Mouse (Mus musculus): ENCODE measurements around the gene Ltb4r2.
A peak's percentile ranks its signal among the peaks of the same experiment; 100 is the strongest.

Gene Ltb4r2

DNA sequence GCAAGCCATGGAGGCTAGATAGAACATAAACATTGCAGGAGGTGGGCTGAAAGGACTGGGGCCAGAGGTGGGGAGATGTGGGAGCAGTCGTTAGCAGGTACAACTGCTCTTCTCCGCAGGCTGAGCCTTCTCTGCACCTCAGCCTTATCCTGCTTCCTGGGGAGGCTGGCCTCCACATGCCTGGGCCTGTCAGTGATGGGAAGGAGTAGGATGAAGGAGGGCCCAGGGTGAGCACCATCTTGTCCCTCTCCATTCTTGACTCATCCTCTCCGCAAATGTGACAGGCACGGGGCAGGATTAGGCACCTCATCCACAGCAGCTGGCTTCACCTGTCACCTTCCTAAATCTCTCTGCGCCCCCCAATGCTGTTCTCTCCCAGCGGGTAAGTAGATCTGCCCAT, at the start of gene Ltb4r2:
Gene Ltb4r2, plus strand, starts transcription at position 266 of the 400 bp plus-strand sequence.
- DNase-seq (ENCODE audit: low read depth, low spot score) = no peak

DNA sequence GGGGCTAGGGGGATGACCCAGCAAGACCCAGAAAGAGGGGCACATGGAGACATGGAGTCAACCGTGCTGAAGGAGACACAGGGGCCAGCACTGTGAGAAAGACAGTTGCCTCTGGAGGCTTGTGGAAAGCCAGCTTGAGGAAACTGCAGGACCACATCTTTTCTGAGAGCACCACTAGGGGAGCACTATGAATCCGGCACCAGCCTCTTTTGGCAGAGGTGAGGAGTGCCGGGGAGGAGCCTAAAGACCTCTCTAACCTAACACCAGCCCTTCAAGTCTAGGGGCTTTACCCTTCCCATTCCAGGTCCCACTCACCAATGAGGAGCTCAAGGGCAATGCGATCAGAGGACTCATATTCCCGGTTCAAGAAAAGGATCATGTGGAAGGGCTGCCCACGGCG, 49.4 kb upstream of the Ltb4r2 start:
- DNase-seq (ENCODE audit: low read depth, low spot score) = no peak

DNA sequence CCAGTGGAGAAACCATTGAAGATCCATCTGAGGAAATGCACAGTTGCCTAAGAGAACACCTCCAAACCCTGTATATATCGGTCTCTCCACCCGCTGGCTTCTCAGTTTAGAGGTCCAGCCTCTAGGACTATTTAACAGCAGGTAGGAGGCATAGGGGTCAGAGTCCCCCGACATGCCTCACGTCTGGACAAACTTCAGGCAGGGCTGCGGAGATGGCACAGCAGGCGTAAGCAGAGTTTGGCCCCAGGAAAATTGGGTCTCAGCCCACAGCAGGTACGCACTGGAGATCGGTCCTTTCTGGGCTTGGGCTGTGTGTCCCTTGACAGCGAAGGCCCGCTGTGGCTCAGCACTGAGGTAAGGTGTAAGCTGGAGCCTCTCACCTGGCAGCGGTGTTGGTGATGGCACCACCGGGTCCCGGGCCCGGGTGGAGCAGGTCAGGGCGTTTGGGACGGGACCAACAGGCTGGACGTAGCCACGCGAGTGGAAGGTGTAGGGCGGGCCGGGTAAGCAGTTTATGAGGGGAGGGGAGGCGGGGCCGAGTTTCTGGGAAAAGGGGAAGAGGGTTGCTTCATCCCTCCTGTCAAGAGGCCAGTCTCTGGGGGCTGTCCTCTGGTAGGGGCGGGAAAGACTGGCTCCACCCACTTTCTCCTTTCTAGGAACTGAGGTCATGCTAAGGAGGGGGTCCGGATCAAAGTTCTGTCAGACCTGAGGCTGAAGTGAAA, 48.1 kb upstream of the Ltb4r2 start:
- no peak for DNase-seq (ENCODE audit: low read depth, low spot score)

DNA sequence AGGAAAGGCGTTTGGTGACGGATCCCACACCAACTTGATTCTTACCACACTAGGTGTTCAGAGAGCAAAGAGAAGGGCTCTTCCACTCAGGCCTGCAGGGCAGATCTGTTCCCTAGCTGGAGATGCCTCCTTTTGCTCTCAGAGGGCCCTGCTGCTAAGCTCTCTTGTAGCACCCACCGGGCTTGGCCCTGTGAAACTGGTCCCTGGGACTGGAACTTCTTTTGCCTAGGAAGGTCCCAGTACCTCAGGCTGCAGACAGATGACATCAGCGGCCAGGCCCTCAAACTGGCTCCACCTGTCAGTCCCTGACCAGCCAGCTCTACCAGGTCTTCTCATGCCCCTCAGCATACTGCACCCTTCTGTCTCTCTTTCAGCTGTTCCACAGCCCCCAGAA, 47.5 kb upstream of the Ltb4r2 start, which contains the start of gene Tgm1:
Gene Tgm1, minus strand, starts transcription at position 198 of the 394 bp plus-strand sequence.
- no peak for DNase-seq (ENCODE audit: low read depth, low spot score)

DNA sequence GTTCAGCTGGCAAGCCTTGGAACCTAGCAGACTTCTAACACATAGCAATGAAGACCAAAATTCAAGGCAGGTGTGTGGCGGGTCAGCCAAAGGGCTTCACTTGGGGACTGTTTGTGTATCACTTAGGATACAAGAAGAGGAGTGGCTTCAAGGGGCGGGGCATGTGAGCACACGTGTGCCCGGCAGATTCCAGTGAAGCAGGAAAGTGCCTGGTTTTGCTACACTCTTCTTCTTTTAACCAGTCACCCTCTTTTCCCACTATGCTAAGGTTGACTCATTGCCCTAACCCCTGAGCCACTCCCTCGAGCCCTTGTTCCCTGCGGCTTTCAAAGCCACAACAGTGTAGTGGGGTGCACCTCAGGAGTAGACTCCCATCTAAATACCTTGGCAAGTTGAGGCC, 46.3 kb upstream of the Ltb4r2 start:
- no peak for DNase-seq (ENCODE audit: low read depth, low spot score)

DNA sequence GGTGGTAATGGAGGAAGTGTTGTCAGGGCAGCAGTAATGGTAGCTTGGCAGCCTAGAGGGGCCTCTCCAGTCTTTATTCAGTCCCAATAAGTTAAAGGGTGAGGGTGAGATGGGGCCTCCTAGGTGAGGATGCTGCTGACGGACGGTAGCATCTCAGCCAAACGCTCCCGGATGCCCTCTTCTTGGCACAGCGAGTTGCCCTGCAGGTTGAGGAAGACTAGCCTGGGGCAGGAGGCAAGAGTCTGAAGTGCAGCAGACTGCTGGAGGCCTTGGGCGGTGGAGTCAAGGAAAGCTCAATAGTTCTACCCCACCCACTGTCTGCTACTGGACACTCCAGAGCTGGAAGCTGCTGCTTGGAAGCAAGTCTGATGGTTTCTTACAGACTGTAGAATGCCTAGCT, 45.0 kb upstream of the Ltb4r2 start:
- no peak for DNase-seq (ENCODE audit: low read depth, low spot score)

DNA sequence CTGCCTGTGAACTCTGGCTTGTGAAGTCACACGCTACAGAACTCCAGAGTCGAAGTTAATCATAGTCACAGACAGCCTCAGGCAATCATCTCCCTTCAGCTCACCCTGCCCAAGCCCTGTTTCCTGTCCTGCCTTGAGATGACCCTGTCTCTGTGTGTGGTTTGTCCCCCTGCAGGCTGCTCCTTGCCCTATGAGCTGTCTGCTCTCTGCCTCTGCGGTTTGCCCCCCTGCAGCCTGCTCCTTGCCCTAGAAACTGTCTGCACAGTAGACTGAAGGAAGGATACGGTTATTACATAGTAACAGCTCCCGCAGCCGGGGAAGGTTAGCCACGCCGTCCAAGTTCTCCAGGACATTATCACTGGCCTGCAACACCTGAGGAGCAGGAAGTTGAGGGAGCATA, 44.3 kb upstream of the Ltb4r2 start:
- DNase-seq (ENCODE audit: low read depth, low spot score) = no peak

DNA sequence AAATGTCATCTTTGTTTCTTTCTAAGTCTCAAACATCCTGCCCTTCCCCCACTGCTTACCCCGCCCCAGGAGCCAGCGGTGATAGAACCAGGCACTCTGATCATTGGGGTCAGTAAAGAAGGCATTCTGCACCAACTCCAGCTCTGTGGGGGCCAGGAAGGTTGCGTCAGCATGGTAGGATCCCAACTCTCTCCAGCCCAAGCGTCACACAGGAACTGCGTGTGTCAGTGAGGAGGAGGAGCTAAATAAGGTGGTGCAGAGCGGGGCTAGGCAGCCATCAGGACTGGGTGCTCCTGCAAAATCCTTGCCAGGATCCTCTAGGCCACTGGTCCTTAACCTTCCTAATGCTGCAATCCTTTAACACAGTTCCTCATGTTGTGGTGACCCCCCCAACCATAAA, 41.5 kb upstream of the Ltb4r2 start:
- no peak for DNase-seq (ENCODE audit: low read depth, low spot score)

DNA sequence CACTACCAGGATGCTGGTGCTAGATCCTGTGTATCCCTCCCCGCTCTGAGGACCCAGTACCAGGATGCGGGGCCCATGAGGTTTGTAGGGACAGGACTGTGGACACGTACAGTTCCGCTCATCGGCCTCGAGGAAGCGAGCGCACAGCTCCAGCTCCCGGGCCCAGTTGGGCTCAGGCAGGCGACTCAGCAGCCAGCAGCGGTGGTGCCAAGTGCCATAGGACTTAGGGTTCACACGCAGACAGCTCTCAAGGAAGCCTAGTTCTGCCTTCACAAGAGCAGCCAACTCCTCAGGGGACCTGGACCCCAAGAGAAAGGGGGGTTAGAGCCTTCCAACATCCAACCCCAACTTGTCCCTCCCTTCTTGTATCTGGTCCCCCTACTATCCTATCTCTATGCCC, 40.6 kb upstream of the Ltb4r2 start:
- DNase-seq (ENCODE audit: low read depth, low spot score) = no peak

DNA sequence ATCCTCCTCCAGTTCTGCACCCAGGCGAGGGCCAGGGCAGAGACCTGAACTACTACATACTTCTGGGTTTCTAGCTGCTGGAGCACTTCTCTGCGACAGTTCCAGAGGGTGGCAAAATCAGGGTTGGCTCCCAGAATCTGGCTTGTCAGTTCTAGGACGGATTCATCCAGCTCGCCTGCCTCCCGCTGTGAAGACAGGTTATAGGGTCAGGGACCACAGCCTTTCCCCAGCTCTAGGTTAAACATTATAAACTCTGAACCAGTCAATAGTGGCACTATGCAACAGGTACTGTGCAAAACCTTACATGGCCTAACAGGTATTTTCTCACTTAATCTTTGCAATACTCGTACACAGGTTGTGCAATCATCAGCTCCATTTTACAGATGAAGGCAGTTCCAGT, 40.2 kb upstream of the Ltb4r2 start:
- no peak for DNase-seq (ENCODE audit: low read depth, low spot score)

DNA sequence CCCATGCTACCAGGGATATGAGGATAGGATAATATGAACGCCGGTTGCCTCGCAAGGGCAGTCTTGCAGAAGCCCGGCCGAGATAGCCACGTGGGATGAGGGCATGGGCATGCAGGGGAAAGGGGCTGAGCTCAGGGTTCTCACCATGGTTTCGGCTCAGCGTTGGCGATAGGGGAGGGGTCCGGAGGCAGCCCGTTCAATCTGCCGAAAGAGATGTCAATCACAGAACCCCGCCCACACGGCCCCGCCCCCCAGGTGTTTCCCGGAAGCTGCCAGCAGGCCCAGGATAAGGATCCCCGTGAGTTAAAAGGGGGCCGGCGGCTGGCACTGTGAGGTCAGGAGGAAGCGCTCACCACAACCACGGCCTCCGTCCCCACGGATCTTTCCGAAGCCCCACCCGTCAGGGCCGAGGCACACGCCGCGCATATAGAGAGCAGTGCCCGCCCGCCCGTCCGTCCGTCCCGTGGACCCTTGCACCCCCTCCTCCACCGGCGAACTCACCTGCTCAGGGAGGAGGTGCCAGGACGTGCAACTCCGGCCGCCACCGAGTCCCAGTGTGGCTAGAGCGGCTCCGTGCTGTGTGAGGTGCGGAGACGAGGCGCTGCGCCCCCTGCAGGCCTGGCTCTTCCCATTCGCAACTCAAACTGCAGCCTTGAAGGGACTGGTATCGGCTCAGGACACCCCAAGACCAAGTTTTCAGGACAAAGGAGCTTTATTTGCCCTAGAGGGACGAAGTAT, 39.4 kb upstream of the Ltb4r2 start, which contains the start of gene Rabggta:
Gene Rabggta, minus strand, starts transcription at position 564 of the 738 bp plus-strand sequence.
- DNase-seq (ENCODE audit: low read depth, low spot score) = peak; percentile 86

DNA sequence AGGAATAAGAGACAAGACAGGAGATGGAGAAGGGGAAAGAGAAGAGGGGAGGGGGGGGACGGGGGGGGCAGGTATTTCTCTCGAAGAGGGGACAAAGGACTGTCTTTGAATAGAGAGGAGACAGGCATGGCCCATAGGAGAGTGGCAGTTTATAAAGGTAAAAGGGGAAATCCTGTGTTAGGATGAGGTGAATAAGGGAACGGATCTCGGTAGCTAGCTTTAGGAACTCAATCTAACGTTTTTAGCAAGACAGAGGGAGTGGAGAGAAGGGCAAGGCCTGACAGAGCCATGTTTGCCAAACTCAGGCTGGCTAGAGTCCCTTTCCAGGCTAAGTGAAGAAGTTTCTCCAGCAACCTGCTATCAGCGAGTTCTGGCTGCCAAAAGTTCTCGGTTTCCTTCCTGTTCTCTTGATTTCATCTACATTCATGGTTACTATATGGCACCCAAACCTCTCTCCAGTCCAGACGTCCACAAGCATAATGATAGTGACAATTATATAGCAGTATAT, 38.7 kb upstream of the Ltb4r2 start:
- no peak for DNase-seq (ENCODE audit: low read depth, low spot score)

DNA sequence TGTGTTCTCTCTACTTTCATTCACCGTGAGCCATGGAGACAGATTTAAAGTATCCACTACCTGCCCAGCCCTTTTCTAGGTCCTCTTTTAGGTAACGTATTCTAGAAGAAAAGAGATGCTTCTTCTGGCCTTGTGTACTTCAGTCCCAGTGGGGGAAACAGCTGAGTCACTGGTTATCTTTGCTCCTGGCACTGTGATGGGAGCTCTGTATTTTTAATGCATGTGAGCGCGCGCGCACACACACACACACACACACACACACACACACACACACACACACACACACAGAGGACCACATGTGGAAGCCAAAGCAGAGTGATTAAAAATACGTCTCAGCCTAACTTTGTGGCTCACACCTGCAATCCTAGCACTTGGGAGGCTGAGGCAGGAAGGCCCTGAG, 37.8 kb upstream of the Ltb4r2 start:
- no peak for DNase-seq (ENCODE audit: low read depth, low spot score)

DNA sequence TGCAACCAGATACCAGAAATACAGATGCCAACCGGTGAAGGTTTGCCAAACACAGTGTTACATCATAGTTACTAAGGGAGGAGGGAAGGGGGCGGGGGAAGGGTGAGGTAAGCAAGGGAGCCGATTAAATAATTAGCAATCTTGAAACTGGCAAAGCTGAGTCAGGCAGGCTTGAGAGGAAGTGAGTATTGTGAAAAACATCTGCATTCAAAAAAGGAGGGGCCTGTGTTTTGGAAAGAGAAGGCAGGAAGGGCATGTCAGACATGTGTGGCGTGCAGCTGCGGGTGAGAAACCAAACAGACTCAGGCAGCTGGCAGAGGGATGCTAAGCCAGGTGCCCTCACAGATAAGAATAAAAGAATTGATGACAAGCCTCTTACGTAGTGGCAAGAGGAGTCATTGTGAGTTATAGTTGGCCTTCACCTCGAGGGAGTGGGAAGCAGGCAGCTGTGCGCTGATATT, 36.8 kb upstream of the Ltb4r2 start:
- DNase-seq (ENCODE audit: low read depth, low spot score) = no peak

DNA sequence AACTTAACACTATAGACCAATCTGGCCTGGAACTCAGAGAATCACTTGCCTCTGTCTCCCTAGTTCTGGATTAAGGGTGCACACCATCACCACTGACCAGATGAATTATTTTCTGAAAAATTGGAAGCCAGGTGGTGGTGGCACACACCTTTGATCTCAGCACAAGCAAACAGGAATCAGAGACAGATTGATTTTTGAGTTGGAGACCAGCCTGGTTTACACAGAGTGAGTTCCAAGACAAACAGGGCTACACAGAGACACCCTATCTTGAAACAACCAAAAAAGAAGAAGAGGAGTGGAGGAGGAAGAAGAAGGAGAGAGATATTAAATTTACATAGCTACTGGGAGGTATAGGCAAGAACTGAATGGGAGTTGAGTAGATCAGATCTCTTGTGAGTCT, 35.0 kb upstream of the Ltb4r2 start:
- DNase-seq (ENCODE audit: low read depth, low spot score) = no peak

DNA sequence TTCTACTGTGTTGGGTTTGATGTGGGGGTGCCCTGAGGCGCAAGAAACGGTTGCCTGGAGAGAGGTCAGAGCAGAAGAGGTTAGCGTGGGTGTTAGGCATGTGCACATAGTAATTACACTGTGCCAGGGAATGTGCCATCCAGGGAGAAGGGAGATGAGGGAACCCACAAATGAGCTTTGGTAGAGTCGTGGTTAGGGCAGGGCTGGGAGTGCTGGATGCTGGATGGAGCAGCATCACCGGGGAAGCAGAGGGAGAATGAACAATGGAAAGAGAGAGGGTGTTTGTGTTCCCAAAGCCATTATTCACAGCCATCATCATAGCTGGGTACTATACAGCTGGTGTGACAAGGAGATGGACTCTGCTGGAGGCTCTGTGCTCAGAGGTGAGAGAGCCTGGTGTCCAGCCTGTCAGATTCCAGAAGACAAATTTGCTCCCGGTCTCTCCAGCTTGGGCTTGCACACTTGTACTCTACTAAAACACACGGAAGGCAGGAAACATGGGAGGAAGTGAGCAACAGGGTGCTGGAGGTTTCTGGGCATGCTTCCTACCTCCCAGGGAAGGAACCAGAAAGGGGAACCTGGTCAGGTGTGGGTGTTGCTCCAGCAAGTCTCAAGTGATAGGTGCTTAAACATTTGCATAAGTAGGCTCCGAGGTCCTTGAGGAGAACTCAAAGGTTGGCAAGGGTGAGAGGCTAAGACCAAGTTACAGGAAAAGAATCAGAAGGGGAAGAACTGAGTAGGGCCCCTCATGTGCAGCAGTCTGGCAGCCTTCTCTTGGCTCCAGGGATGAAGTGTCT, 33.1 kb upstream of the Ltb4r2 start:
- no peak for DNase-seq (ENCODE audit: low read depth, low spot score)

DNA sequence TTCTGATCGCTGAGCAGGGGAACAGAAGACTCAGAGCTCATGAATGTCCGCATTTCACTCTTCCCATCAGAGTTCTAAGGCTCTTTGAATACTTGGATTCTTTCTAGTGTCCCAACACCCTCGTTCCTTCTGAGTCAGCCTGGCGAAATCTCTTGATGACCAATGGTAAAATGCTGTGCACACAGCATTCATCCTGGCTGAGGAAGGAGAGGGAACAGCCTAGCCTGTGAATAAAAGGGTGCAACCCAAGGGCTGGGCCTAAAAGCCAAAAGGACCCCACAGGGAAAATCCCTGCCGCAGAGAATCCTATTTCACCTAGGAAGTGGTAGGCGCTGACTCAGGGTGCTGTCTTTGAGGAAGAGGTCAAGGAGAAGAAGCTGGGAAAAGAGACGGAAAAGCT, 31.1 kb upstream of the Ltb4r2 start:
- DNase-seq (ENCODE audit: low read depth, low spot score) = no peak

DNA sequence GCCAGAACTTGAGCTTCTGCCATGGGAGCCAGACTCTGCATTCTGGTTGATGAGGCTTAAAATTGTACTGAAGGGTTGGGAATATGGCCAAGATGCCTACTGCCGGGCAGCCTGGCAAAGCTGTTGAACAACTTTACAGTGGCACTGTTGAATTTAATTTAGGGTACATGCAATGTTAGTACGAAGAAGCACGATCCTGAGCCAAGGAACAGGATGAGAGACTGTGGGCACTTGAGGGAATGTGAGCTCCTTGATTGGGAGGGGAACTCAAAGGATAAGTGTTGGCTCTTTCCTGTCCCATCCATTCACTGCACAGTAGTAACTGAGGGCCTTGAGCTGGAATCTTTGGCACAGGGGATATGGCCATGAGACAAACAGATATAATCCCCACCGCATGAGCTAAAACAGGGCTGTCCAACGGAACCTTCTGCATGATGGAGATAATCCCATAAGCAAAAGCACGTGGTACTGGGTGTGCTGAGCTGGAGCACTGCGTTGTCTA, 30.6 kb upstream of the Ltb4r2 start:
- DNase-seq (ENCODE audit: low read depth, low spot score) = peak; percentile 55

DNA sequence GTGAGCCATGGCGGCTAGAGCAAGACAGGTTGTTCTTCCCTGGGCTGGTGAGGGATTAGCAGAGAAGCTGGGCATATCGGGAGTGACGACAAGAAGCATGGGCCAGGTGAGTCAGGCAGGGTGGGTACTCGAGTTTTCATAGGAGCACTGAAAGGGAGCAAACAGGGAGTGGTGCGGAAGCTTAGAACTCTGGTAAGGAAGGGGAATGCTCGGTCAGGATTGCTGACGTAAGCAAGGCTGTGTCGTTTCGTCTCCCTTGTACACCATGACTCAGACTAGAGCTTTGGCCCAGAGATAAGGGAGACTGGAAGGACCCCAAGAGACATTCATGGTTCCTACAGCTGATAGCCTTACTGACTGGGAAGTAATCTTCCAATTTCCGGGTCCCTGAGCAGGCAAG, 27.3 kb upstream of the Ltb4r2 start:
- no peak for DNase-seq (ENCODE audit: low read depth, low spot score)

DNA sequence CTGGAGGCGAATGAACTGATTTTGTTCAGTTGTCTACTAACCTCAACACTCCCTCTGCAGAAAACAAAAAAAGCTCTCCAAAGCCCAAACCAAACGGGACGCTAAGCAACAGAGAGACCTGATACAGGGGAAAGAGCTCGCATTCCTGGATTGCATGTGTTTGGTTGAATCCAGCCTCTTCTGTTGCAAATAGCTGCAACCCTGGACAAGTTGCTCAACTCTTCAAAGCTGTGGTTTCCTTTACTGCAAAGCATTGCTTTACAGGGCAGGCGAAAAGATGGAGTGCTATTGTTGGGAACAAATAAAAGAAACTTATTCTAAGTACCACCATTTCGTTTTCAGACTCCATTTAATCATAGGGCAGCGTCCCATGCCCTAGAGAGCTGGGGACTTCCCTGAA, 26.4 kb upstream of the Ltb4r2 start:
- DNase-seq (ENCODE audit: low read depth, low spot score) = no peak

DNA sequence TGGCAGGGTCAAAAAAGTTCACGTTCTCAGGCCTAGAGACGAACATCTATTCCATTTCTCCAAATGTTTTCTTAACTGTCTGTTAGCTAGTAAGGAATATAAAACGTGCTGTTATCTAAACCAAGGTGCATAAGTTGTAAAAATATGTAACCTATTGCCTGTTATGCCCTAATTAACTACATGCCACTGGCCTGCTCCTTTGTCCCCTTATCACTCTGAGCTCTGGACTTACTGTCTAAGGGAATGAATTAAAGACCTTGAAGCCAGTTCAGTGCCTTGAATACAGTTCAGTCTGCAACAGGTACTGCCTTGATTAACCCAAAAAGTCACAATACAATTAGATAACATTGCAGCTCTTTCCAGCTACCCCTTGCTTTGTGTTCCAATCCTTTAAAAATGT, 25.9 kb upstream of the Ltb4r2 start:
- no peak for DNase-seq (ENCODE audit: low read depth, low spot score)

DNA sequence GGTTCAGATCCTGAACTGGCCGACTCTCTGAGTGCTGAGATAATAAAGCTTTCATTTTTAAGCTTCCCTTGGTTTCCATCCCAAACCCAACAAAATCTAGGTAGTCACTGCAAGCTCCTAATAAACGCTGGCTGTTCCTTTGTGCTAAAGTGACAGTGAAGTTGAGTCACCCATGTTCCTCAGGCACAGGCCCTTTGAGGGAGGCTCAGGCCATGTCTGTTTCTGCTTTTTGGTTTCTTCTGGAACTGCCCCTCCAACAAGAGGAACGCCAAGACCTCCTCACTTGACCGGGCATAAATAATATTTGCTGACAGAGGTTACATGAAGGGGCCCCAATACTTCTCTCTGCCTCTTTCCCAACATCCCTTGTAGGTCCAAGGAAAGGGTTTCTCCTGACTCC, 25.5 kb upstream of the Ltb4r2 start:
- DNase-seq (ENCODE audit: low read depth, low spot score) = no peak
